Mouse (Mus musculus): ENCODE measurements around the gene Saal1. TPM values are rescaled to one million over a fixed set of nuclear protein-coding genes. Genes with fewer than 3 reads are reported as not detected.
"Not testable (repeated sequence)": the region's sequence is repeated elsewhere in the genome, so short reads cannot be mapped to it uniquely, and the experiment has no call there.

The Saal1 gene
- polyA plus RNA-seq, 1 experiment from 2014 or later = 35.1 TPM

GRCm38 (mm10) chr7:46716897-46717296 is 6.4 kb upstream of the Saal1 start:
- 40% methylated on average over 5 of the region's 5 CpGs for WGBS
- Histone ChIP-seq H3K4me3 (ENCODE audit: low read depth, low read length) (no peak overlapping the region), H3K27me3 (ENCODE audit: control insufficient read depth, insufficient read depth, low read length) (0 out of 2 replicates have a peak, but pooled peaks cover 3% of the 10 kb centered on the region), H3K9me3 (ENCODE audit: control insufficient read depth, low read depth, low read length) (no peaks in the 10 kb centered on the region), H3K36me3 (ENCODE audit: control insufficient read depth, insufficient read depth, low read length) (no peaks in the 10 kb centered on the region), H3K9ac (replicated peaks; ENCODE audit: low read depth, low read length) (no peak overlapping the region), H3K4me1 (ENCODE audit: control insufficient read depth, insufficient read depth, low read length) (no peaks in the 10 kb centered on the region), H3K27ac (ENCODE audit: low read length) (no peak overlapping the region), H3K4me2 (replicated peaks; ENCODE audit: low read depth, low read length) (no peak overlapping the region)
- no peak for ATAC-seq (ENCODE audit: insufficient number of reproducible peaks, insufficient read depth, low FRiP score, low read depth)

- Histone ChIP-seq H3K9me3 (ENCODE audit: control insufficient read depth, low read depth, low read length) (no peaks in the 10 kb centered on the region), H3K4me3 (ENCODE audit: low read depth, low read length) (no peak within 1 kb of the TSS), H3K4me1 (ENCODE audit: control insufficient read depth, insufficient read depth, low read length) (no peaks in the 10 kb centered on the region), H3K36me3 (ENCODE audit: control insufficient read depth, insufficient read depth, low read length) (no peaks in the 10 kb centered on the region), H3K4me2 (replicated peaks; ENCODE audit: low read depth, low read length) (no peak within 1 kb of the TSS), H3K27me3 (ENCODE audit: control insufficient read depth, insufficient read depth, low read length) (0 out of 2 replicates have a peak, but pooled peaks cover 3% of the 10 kb centered on the region), H3K27ac (ENCODE audit: low read length) (no peak within 1 kb of the TSS), H3K9ac (replicated peaks; ENCODE audit: low read depth, low read length) (no peak within 1 kb of the TSS)
- 82% methylated on average over 5 of the region's 5 CpGs for WGBS
- ATAC-seq (ENCODE audit: insufficient number of reproducible peaks, insufficient read depth, low FRiP score, low read depth) = no peak
Measured at GRCm38 (mm10) chr7:46715600-46715999, 5.1 kb upstream of the Saal1 start, which contains the start of gene Saa3. Gene Saa3, minus strand, starts transcription at chr7:46715700.

- Histone ChIP-seq H3K4me1 (ENCODE audit: control insufficient read depth, insufficient read depth, low read length) (peaks cover 3% of the 10 kb centered on the region; the same call in 1 of the 2 replicates), H3K27ac (ENCODE audit: low read length) (no peak overlapping the region), H3K27me3 (ENCODE audit: control insufficient read depth, insufficient read depth, low read length) (0 out of 2 replicates have a peak, but pooled peaks cover 3% of the 10 kb centered on the region), H3K4me3 (ENCODE audit: low read depth, low read length) (no peak overlapping the region), H3K36me3 (ENCODE audit: control insufficient read depth, insufficient read depth, low read length) (no peaks in the 10 kb centered on the region), H3K9ac (replicated peaks; ENCODE audit: low read depth, low read length) (no peak overlapping the region), H3K4me2 (replicated peaks; ENCODE audit: low read depth, low read length) (no peak overlapping the region), H3K9me3 (ENCODE audit: control insufficient read depth, low read depth, low read length) (no peaks in the 10 kb centered on the region)
- 33% methylated on average over 6 of the region's 6 CpGs for WGBS
- no peak for ATAC-seq (ENCODE audit: insufficient number of reproducible peaks, insufficient read depth, low FRiP score, low read depth)
Measured at GRCm38 (mm10) chr7:46714518-46714917, 4.0 kb upstream of the Saal1 start.

GRCm38 (mm10) chr7:46712250-46712649 is 1.8 kb upstream of the Saal1 start:
- 66% methylated on average over 6 of the region's 6 CpGs for WGBS
- Histone ChIP-seq H3K4me1 (ENCODE audit: control insufficient read depth, insufficient read depth, low read length) (peaks cover 6% of the 10 kb centered on the region; the same call in 1 of the 2 replicates), H3K4me3 (ENCODE audit: low read depth, low read length) (no peak overlapping the region), H3K4me2 (replicated peaks; ENCODE audit: low read depth, low read length) (no peak overlapping the region), H3K27me3 (ENCODE audit: control insufficient read depth, insufficient read depth, low read length) (0 out of 2 replicates have a peak, but pooled peaks cover 3% of the 10 kb centered on the region), H3K9ac (replicated peaks; ENCODE audit: low read depth, low read length) (no peak overlapping the region), H3K27ac (ENCODE audit: low read length) (no peak overlapping the region), H3K36me3 (ENCODE audit: control insufficient read depth, insufficient read depth, low read length) (peaks cover 4% of the 10 kb centered on the region; the same call in 1 of the 2 replicates), H3K9me3 (ENCODE audit: control insufficient read depth, low read depth, low read length) (no peaks in the 10 kb centered on the region)
- no peak for ATAC-seq (ENCODE audit: insufficient number of reproducible peaks, insufficient read depth, low FRiP score, low read depth)

GRCm38 (mm10) chr7:46700521-46701025 is 9.9 kb downstream of the Saal1 start:
- Histone ChIP-seq H3K9me3 (ENCODE audit: control insufficient read depth, low read depth, low read length) (no peaks in the 10 kb centered on the region), H3K4me1 (ENCODE audit: control insufficient read depth, insufficient read depth, low read length) (no peaks in the 10 kb centered on the region), H3K9ac (replicated peaks; ENCODE audit: low read depth, low read length) (no peak overlapping the region), H3K4me3 (ENCODE audit: low read depth, low read length) (no peak overlapping the region), H3K4me2 (replicated peaks; ENCODE audit: low read depth, low read length) (no peak overlapping the region), H3K36me3 (ENCODE audit: control insufficient read depth, insufficient read depth, low read length) (peaks cover 78% of the 10 kb centered on the region), H3K27me3 (ENCODE audit: control insufficient read depth, insufficient read depth, low read length) (no peaks in the 10 kb centered on the region), H3K27ac (ENCODE audit: low read length) (no peak overlapping the region)
- 89% methylated on average over 6 of the region's 6 CpGs for WGBS
- ATAC-seq (ENCODE audit: insufficient number of reproducible peaks, insufficient read depth, low FRiP score, low read depth) = no peak

DNA sequence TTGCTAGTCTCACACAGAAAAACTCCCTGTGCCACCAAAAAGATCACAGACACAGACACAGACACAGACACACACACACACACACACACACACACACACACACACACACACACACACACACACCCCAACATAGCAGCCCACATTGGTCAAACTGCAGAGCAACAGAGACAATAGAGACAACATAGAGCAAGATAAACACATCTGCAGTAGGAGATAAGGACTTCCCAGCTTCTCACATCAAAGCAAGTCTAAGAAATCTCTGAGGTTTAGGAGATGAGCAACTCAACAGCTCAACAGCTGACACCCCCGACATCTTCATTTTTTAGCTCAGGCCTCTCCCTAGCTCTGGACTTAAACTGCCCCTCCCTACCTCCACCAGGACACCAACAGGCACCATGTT is 13.7 kb downstream of the Saal1 start:
- no peak for ATAC-seq (ENCODE audit: insufficient number of reproducible peaks, insufficient read depth, low FRiP score, low read depth)
- H3K27ac ChIP-seq (ENCODE audit: low read length) = no peak overlapping the region
- no peaks in the 10 kb centered on the region for H3K9me3 ChIP-seq (ENCODE audit: control insufficient read depth, low read depth, low read length)
- H3K9ac ChIP-seq (replicated peaks; ENCODE audit: low read depth, low read length) = no peak overlapping the region
- H3K36me3 ChIP-seq (ENCODE audit: control insufficient read depth, insufficient read depth, low read length) = peaks cover 58% of the 10 kb centered on the region
- WGBS = 63% methylated on average over 1 of the region's 1 CpGs
- H3K4me3 ChIP-seq (ENCODE audit: low read depth, low read length) = no peak overlapping the region
- no peaks in the 10 kb centered on the region for H3K27me3 ChIP-seq (ENCODE audit: control insufficient read depth, insufficient read depth, low read length)
- H3K4me1 ChIP-seq (ENCODE audit: control insufficient read depth, insufficient read depth, low read length) = no peaks in the 10 kb centered on the region
- H3K4me2 ChIP-seq (replicated peaks; ENCODE audit: low read depth, low read length) = no peak overlapping the region

- no peak overlapping the region for H3K4me2 ChIP-seq (replicated peaks; ENCODE audit: low read depth, low read length)
- H3K4me3 ChIP-seq (ENCODE audit: low read depth, low read length) = no peak overlapping the region
- H3K9ac ChIP-seq (replicated peaks; ENCODE audit: low read depth, low read length) = no peak overlapping the region
- peaks cover 22% of the 10 kb centered on the region for H3K36me3 ChIP-seq (ENCODE audit: control insufficient read depth, insufficient read depth, low read length)
- H3K4me1 ChIP-seq (ENCODE audit: control insufficient read depth, insufficient read depth, low read length) = no peaks in the 10 kb centered on the region
- no peak overlapping the region for H3K27ac ChIP-seq (ENCODE audit: low read length)
- no peaks in the 10 kb centered on the region for H3K27me3 ChIP-seq (ENCODE audit: control insufficient read depth, insufficient read depth, low read length)
- WGBS = 80% methylated on average over 5 of the region's 5 CpGs
- H3K9me3 ChIP-seq (ENCODE audit: control insufficient read depth, low read depth, low read length) = no peaks in the 10 kb centered on the region
- no peak for ATAC-seq (ENCODE audit: insufficient number of reproducible peaks, insufficient read depth, low FRiP score, low read depth)
Measured at GRCm38 (mm10) chr7:46686827-46687226, 23.7 kb downstream of the Saal1 start.

DNA sequence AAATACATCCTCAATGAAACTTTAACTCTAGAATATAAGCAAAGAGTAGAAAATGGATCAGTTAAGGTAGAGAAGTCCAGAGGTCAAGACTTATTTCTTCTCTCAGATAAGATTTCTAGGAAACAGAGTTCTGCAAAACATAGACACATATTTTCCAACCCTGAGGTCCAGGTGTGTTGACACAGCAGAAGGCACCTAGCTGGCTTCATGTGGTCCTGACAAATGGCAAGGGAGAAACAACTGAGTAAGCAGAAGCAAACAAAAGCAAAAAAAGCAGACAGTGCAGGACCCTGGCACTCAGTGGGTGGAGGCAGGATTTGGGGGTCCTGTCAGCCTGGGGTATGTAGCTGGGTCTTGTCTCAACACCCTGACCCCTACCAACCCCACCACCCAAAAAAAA is 29.7 kb downstream of the Saal1 start:
- Histone ChIP-seq H3K4me1 (ENCODE audit: control insufficient read depth, insufficient read depth, low read length) (no peaks in the 10 kb centered on the region), H3K27ac (ENCODE audit: low read length) (no peak overlapping the region)
- ATAC-seq (ENCODE audit: insufficient number of reproducible peaks, insufficient read depth, low FRiP score, low read depth) = no peak

DNA sequence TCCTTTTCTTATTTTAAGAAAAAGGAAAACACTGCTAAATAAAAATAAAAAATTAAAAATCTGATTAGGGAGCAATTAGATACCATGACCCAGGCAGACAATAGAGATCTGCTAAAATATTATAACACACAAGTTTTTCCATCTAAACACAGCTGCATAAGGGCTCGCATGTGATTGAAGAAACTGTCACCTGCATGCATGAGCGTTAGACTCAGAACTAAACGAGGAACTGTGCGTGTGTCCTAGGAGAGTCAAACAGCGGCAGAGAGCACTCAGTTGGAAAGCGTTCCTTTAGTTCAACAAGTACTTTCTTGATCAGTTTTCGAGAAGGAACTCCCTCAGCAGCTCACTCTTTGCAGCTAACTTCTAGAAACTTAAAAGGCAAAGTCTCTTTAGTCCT is 31.4 kb downstream of the Saal1 start:
- 76% methylated on average over 7 of the region's 7 CpGs for WGBS
- not testable (repeated sequence) for H3K36me3 ChIP-seq (ENCODE audit: control insufficient read depth, insufficient read depth, low read length); H3K9me3 ChIP-seq (ENCODE audit: control insufficient read depth, low read depth, low read length); H3K4me1 ChIP-seq (ENCODE audit: control insufficient read depth, insufficient read depth, low read length); H3K27ac ChIP-seq (ENCODE audit: low read length); ATAC-seq (ENCODE audit: insufficient number of reproducible peaks, insufficient read depth, low FRiP score, low read depth); H3K9ac ChIP-seq (replicated peaks; ENCODE audit: low read depth, low read length); H3K4me3 ChIP-seq (ENCODE audit: low read depth, low read length); H3K4me2 ChIP-seq (replicated peaks; ENCODE audit: low read depth, low read length); H3K27me3 ChIP-seq (ENCODE audit: control insufficient read depth, insufficient read depth, low read length)

More for the DNA sequence above, 29.7 kb downstream of the Saal1 start:
- Histone ChIP-seq H3K4me2 (replicated peaks; ENCODE audit: low read depth, low read length) (no peak overlapping the region), H3K27me3 (ENCODE audit: control insufficient read depth, insufficient read depth, low read length) (no peaks in the 10 kb centered on the region), H3K4me3 (ENCODE audit: low read depth, low read length) (no peak overlapping the region), H3K36me3 (ENCODE audit: control insufficient read depth, insufficient read depth, low read length) (no peaks in the 10 kb centered on the region), H3K9ac (replicated peaks; ENCODE audit: low read depth, low read length) (no peak overlapping the region), H3K9me3 (ENCODE audit: control insufficient read depth, low read depth, low read length) (no peaks in the 10 kb centered on the region)
